Mouse (Mus musculus) cerebellum, adult 2 months (tissue): ENCODE measurements at regions not wholly inside any gene's neighbourhood (a gene's known extent, or its start where the extent isn't known, plus 50 kb on each side); places are given as distances from the start of the nearest gene placed in this dataset.

Source experiments
- CTCF ChIP-seq: fragments of 200-500 bp; IDR thresholded peaks from 2 replicates; pipeline ENCODE4 v1.5.1; 2011; ENCODE audit warnings: low read depth, mild to moderate bottlenecking, control low read depth, low read length, moderate library complexity, borderline replicate concordance; ENCODE audit not compliant: insufficient read depth
- POLR2A ChIP-seq: fragments of 200-500 bp; IDR thresholded peaks from 2 replicates; pipeline ENCODE4 v1.6.1; 2011; ENCODE audit warnings: low read length, control low read depth, borderline replicate concordance; ENCODE audit not compliant: insufficient read depth

DNA sequence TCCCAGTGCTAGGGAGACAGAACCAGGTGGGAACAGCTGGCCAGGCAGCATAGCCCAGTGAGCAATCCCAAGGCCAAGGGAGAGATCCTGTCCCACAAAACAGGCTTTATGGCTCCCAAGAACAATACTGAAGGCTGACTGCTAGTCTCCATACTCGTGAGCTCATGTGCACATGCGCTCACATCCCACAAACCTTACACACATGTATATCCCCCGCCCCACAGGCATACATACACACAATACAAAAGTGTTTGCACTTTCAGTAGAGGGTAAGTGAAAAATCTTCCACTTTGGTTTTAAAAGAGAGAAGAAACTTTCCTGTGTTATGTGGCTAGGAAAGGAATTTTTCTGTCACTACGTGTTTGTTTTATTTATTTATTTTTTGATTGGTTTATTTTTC lies 58.0 kb upstream of the Mettl25 start:
- TF ChIP-seq CTCF (no peak), POLR2A (no peak)
